Mouse (Mus musculus): ENCODE results near the gene Atf4.

DNA sequence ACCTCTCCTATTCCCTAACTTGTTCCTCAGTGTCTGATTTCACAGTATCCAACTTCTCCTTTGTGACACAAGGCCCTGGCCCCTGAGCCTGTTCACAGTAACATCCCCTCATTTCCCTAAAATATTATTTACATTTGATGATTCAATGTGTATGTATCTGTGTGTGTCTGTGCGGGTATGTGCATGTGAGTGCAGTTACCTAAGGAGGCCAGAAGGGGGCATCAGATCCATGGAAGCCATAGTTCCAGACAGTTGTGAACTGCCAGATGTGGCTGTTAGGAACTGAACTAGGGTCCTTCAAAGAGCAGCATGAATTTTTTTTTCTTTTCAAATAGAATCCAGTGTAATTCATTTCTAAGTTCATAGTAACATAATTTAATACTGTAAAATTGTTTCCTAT is 42.2 kb downstream of the Atf4 start:
- TF ChIP-seq CTCF (IDR thresholded peaks at IDR 0.05; ENCODE audit: extremely low read depth, insufficient read length, insufficient replicate concordance, low read depth, low read length) = no peak
- TF ChIP-seq POLR2A (IDR thresholded peaks at IDR 0.05; ENCODE audit: low read depth, low read length) = no peak
